Mouse (Mus musculus) CH12.LX (cell line): ENCODE results near the gene Stn1. TPM values are rescaled to one million over a fixed set of nuclear protein-coding genes. Genes with fewer than 3 reads are reported as not detected.
"Not testable (repeated sequence)": the region's sequence is repeated elsewhere in the genome, so short reads cannot be mapped to it uniquely, and the experiment has no call there.

Experiments
- DNase-seq: peaks from one replicate; pipeline ENCODE4 v3.0.0-alpha.2; 2013; ENCODE audit errors: extremely low read depth
- H3K27ac ChIP-seq: 2 replicates; pipeline ENCODE4 v1.5.1; 2012; ENCODE audit warnings: low read depth, mild to moderate bottlenecking, control low read depth, moderate library complexity; ENCODE audit not compliant: insufficient read depth
- H3K27me3 ChIP-seq: replicated peaks from 2 replicates; pipeline ENCODE3; 2012; ENCODE audit warnings: inconsistent platforms
- H3K36me3 ChIP-seq, 2 experiments: replicated peaks in 1 of 2; 2 replicates each; pipeline versions ENCODE3 to v1.6.1; 2012; ENCODE audit warnings: inconsistent platforms in 1 of 2, low read length in 1 of 2, mild to moderate bottlenecking in 1 of 2, mixed read lengths in 1 of 2, moderate library complexity in 1 of 2; ENCODE audit not compliant: control insufficient read depth in 1 of 2, insufficient read depth in 1 of 2
- H3K4me1 ChIP-seq, 2 experiments: 2 replicates each; pipeline ENCODE4 v1.6.1; 2012; ENCODE audit warnings: inconsistent platforms in 1 of 2, moderate library complexity in 1 of 2; ENCODE audit not compliant: insufficient read depth in 2 of 2, control insufficient read depth in 1 of 2
- H3K4me2 ChIP-seq: 2 replicates; pipeline ENCODE4 v1.6.1; 2012; ENCODE audit warnings: low read depth, mild to moderate bottlenecking, control low read depth; ENCODE audit not compliant: poor library complexity, insufficient read depth, severe bottlenecking
- H3K4me3 ChIP-seq, 3 experiments: fragments of 150-350 bp in 1 of 3; sonication (generic) in 1 of 3; replicated peaks in 1 of 3; 2 replicates each; pipeline versions ENCODE3 to v1.5.1; 2011 to 2012; ENCODE audit warnings: low read depth in 2 of 3, low read length in 2 of 3, mild to moderate bottlenecking in 2 of 3, moderate library complexity in 2 of 3, control low read depth in 1 of 3, improper control_type of control experiment in 1 of 3, inconsistent platforms in 1 of 3, mixed read lengths in 1 of 3; ENCODE audit not compliant: poor library complexity in 1 of 3
- H3K79me2 ChIP-seq: replicated peaks from 2 replicates; pipeline ENCODE4 v1.6.1; 2012; ENCODE audit warnings: mild to moderate bottlenecking, moderate library complexity; ENCODE audit not compliant: control insufficient read depth, poor library complexity, insufficient read depth, severe bottlenecking; ENCODE audit errors: extremely low read depth
- H3K9ac ChIP-seq: 2 replicates; pipeline ENCODE4 v1.6.1; 2012; ENCODE audit warnings: low read depth, mild to moderate bottlenecking, control low read depth, moderate library complexity; ENCODE audit not compliant: insufficient read depth
- H3K9me3 ChIP-seq: replicated peaks from 2 replicates; pipeline ENCODE3; 2012; ENCODE audit warnings: low read length, inconsistent platforms, mixed read lengths
- BHLHE40 ChIP-seq: IDR thresholded peaks from 2 replicates; pipeline ENCODE4 v1.6.1; 2011; ENCODE audit warnings: mild to moderate bottlenecking, low read depth, low read length, improper control_type of control experiment
- CHD1 ChIP-seq: IDR thresholded peaks from 2 replicates; pipeline ENCODE4 v1.6.1; 2012; ENCODE audit warnings: low read depth, low read length, improper control_type of control experiment, inconsistent platforms
- E2F4 ChIP-seq: IDR thresholded peaks from 2 replicates; pipeline ENCODE4 v1.6.1; 2011; ENCODE audit warnings: low read depth, low read length, improper control_type of control experiment; ENCODE audit not compliant: insufficient replicate concordance
- ELF1 ChIP-seq: IDR thresholded peaks from 2 replicates; pipeline ENCODE4 v1.6.1; 2014; ENCODE audit warnings: low read depth, mild to moderate bottlenecking, inconsistent platforms, low read length, improper control_type of control experiment
- JUN ChIP-seq: IDR thresholded peaks from 2 replicates; pipeline ENCODE4 v1.6.1; 2011; ENCODE audit warnings: low read depth, mild to moderate bottlenecking, low read length, improper control_type of control experiment, moderate library complexity; ENCODE audit not compliant: insufficient read depth
- JUND ChIP-seq: conservative IDR thresholded peaks from 2 replicates; pipeline ENCODE4 v1.6.1; 2011; ENCODE audit warnings: low read depth, low read length, improper control_type of control experiment
- KAT2A ChIP-seq: IDR thresholded peaks from 2 replicates; pipeline ENCODE4 v1.6.1; 2012; ENCODE audit warnings: low read length, improper control_type of control experiment, inconsistent platforms; ENCODE audit not compliant: insufficient replicate concordance
- MAX ChIP-seq: IDR thresholded peaks from 2 replicates; pipeline ENCODE4 v1.6.1; 2011; ENCODE audit warnings: low read length, improper control_type of control experiment
- MEF2A ChIP-seq: IDR thresholded peaks from 2 replicates; pipeline ENCODE4 v1.6.1; 2014; ENCODE audit warnings: low read depth, mild to moderate bottlenecking, inconsistent platforms, low read length, improper control_type of control experiment, borderline replicate concordance
- MXI1 ChIP-seq: IDR thresholded peaks from 2 replicates; pipeline ENCODE4 v1.6.1; 2011; ENCODE audit warnings: mild to moderate bottlenecking, low read depth, low read length, improper control_type of control experiment
- MYC ChIP-seq: IDR thresholded peaks from 2 replicates; pipeline ENCODE4 v1.6.1; 2011; ENCODE audit warnings: low read depth, mild to moderate bottlenecking, improper control_type of control experiment, low read length
- NELFE ChIP-seq: IDR thresholded peaks from 2 replicates; pipeline ENCODE4 v1.6.1; 2011; ENCODE audit warnings: low read depth, low read length, improper control_type of control experiment
- NRF1 ChIP-seq: IDR thresholded peaks from 2 replicates; pipeline ENCODE4 v1.6.1; 2014; ENCODE audit warnings: low read depth, mild to moderate bottlenecking, inconsistent platforms, low read length, improper control_type of control experiment, moderate library complexity
- PAX5 ChIP-seq: IDR thresholded peaks from 2 replicates; pipeline ENCODE4 v1.6.1; 2012; ENCODE audit warnings: low read length, inconsistent platforms, mixed read lengths
- POLR2A ChIP-seq: IDR thresholded peaks from 2 replicates; pipeline ENCODE4 v1.6.1; 2011; ENCODE audit warnings: low read depth, mild to moderate bottlenecking, improper control_type of control experiment, low read length
- SIN3A ChIP-seq: IDR thresholded peaks from 2 replicates; pipeline ENCODE4 v1.6.1; 2012; ENCODE audit warnings: low read length, improper control_type of control experiment, inconsistent platforms
- SMC3 ChIP-seq: IDR thresholded peaks from 2 replicates; pipeline ENCODE4 v1.6.1; 2011; ENCODE audit warnings: low read depth, low read length, improper control_type of control experiment
- TBP ChIP-seq: conservative IDR thresholded peaks from 2 replicates; pipeline ENCODE4 v1.6.1; 2011; ENCODE audit warnings: low read depth, low read length, improper control_type of control experiment
- TCF12 ChIP-seq: IDR thresholded peaks from 2 replicates; pipeline ENCODE4 v1.6.1; 2014; ENCODE audit warnings: low read depth, mild to moderate bottlenecking, inconsistent platforms, low read length, improper control_type of control experiment
- UBTF ChIP-seq: IDR thresholded peaks from 2 replicates; pipeline ENCODE4 v1.6.1; 2012; ENCODE audit warnings: low read depth, mild to moderate bottlenecking, inconsistent platforms, low read length, improper control_type of control experiment, moderate library complexity
- USF1 ChIP-seq: IDR thresholded peaks from 2 replicates; pipeline ENCODE4 v1.6.1; 2014; ENCODE audit warnings: low read depth, mild to moderate bottlenecking, inconsistent platforms, low read length, improper control_type of control experiment
- USF2 ChIP-seq: conservative IDR thresholded peaks from 2 replicates; pipeline ENCODE4 v1.6.1; 2011; ENCODE audit warnings: low read depth, low read length, improper control_type of control experiment
- ZC3H11A ChIP-seq: IDR thresholded peaks from 2 replicates; pipeline ENCODE4 v1.6.1; 2012; ENCODE audit warnings: low read depth, mild to moderate bottlenecking, inconsistent platforms, low read length, improper control_type of control experiment
- ZKSCAN1 ChIP-seq: IDR thresholded peaks from 2 replicates; pipeline ENCODE4 v1.6.1; 2012; ENCODE audit warnings: low read depth, inconsistent platforms, low read length, improper control_type of control experiment, borderline replicate concordance
- ZMIZ1 ChIP-seq: IDR thresholded peaks from 2 replicates; pipeline ENCODE4 v1.6.1; 2012; ENCODE audit warnings: low read depth, mild to moderate bottlenecking, inconsistent platforms, low read length, improper control_type of control experiment
- ZNF384 ChIP-seq: IDR thresholded peaks from 2 replicates; pipeline ENCODE4 v1.6.1; 2012; ENCODE audit warnings: low read depth, low read length, improper control_type of control experiment, inconsistent platforms
- dilution Hi-C: fragments of 300-500 bp; cut with MboI; formaldehyde crosslinking; loops from 2 replicates; pipeline ENCODE4 v1.14.3; 2020; ENCODE audit warnings: low sequenced_read_pairs; ENCODE audit not compliant: extremely low pct_unique_long_range_greater_than_20kb, extremely low pct_ligation_motif_present
- in situ Hi-C: fragments of 300-500 bp; cut with MboI; formaldehyde crosslinking; loops from 3 replicates; pipeline ENCODE4 v1.14.3; 2019; ENCODE audit warnings: low sequenced_read_pairs, low pct_ligation_motif_present, low pct_unique_long_range_greater_than_20kb, mixed read lengths
- polyA plus RNA-seq: library from polyadenylated mRNA; unstranded; fragments of >175 nt; gene quantifications from 2 replicates; pipeline ENCODE4 v1.2.1, GENCODE M21; 2012; ENCODE audit warnings: low read depth; ENCODE audit not compliant: insufficient read length
- total RNA-seq, 2 experiments: library from RNA; depleted of rRNA; stranded (reverse); fragments of 300-350 nt in 1 of 2; fragments of >200 nt in 1 of 2; gene quantifications; 2 replicates each; pipeline ENCODE4 v1.2.3; 2012 to 2014

Gene Stn1
- total and polyA plus RNA-seq, 3 experiments: 18.3 to 35.7 (median 25.3) TPM

GRCm38 (mm10) chr19:47571981-47572380, 34.7 kb upstream of the Stn1 start:
- in situ Hi-C loops, H3K27me3 ChIP-seq, H3K4me3 ChIP-seq, H3K9ac ChIP-seq, dilution Hi-C loops, H3K4me2 ChIP-seq, DNase-seq, H3K79me2 ChIP-seq, H3K36me3 ChIP-seq, H3K27ac ChIP-seq, H3K9me3 ChIP-seq, H3K4me1 ChIP-seq: not testable (repeated sequence)

GRCm38 (mm10) chr19:47570042-47570441, 32.7 kb upstream of the Stn1 start:
- DNase-seq: no peak
- dilution Hi-C loops: no loop called here

GRCm38 (mm10) chr19:47565994-47566393, 28.7 kb upstream of the Stn1 start:
- dilution Hi-C loops: no loop called here
- no peak for DNase-seq
- in situ Hi-C loops: no loop called here
- H3K4me3 ChIP-seq: no peak overlapping the region
- no peaks in the 10 kb centered on the region for H3K79me2 ChIP-seq
- H3K9ac ChIP-seq: no peak overlapping the region
- no peaks in the 10 kb centered on the region for H3K36me3 ChIP-seq
- TF ChIP-seq PAX5 (no peak), ELF1 (no peak), KAT2A (no peak), MAX (no peak), E2F4 (no peak), BHLHE40 (no peak), SMC3 (no peak), MEF2A (no peak), USF2 (no peak), TCF12 (no peak), JUND (no peak), ZNF384 (no peak), SIN3A (no peak), ZC3H11A (no peak), ZKSCAN1 (no peak)
- no peaks in the 10 kb centered on the region for H3K4me1 ChIP-seq
- H3K9me3 ChIP-seq: no peaks in the 10 kb centered on the region
- peaks cover 2% of the 10 kb centered on the region for H3K27me3 ChIP-seq
- H3K4me2 ChIP-seq: no peak overlapping the region
- no peak overlapping the region for H3K27ac ChIP-seq

More at GRCm38 (mm10) chr19:47570042-47570441, 32.7 kb upstream of the Stn1 start:
- no peaks in the 10 kb centered on the region for H3K36me3 ChIP-seq
- H3K4me3 ChIP-seq: no peak overlapping the region
- H3K9ac ChIP-seq: no peak overlapping the region
- no peak overlapping the region for H3K27ac ChIP-seq
- H3K79me2 ChIP-seq: no peaks in the 10 kb centered on the region
- H3K9me3 ChIP-seq: no peaks in the 10 kb centered on the region
- TF ChIP-seq SMC3 (no peak), JUN (no peak), MXI1 (no peak), POLR2A (no peak), NELFE (no peak), NRF1 (no peak), CHD1 (no peak), SIN3A (no peak), ZMIZ1 (no peak), TCF12 (no peak), USF2 (no peak), MEF2A (no peak), TBP (no peak), MYC (no peak), ELF1 (no peak), UBTF (no peak), ZKSCAN1 (no peak), USF1 (no peak)
- H3K4me1 ChIP-seq: no peaks in the 10 kb centered on the region; a peak in 1 of 4 replicates
- H3K4me2 ChIP-seq: no peak overlapping the region
- in situ Hi-C loops: no loop called here
- H3K27me3 ChIP-seq: peaks cover 3% of the 10 kb centered on the region
